Mouse (Mus musculus) hematopoietic stem cell, adult 5-6 weeks (primary cell): ENCODE measurements at regions not wholly inside any gene's neighbourhood (a gene's known extent, or its start where the extent isn't known, plus 50 kb on each side); places are given as distances from the start of the nearest gene placed in this dataset.

ENCODE experiments used
- ATAC-seq, 2 experiments: fragments of 125-278 bp in 1 of 2; replicated peaks in 1 of 2; 2 replicates each; pipeline ENCODE4 v1.8.0; 2016 to 2017; ENCODE audit warnings: inconsistent platforms in 2 of 2, mild to moderate bottlenecking in 2 of 2, moderate number of reproducible peaks in 2 of 2, low read depth in 1 of 2, moderate TSS enrichment in 1 of 2; ENCODE audit not compliant: low FRiP score in 2 of 2, poor library complexity in 2 of 2, severe bottlenecking in 2 of 2, insufficient read depth in 1 of 2, low TSS enrichment in 1 of 2

- no peak for ATAC-seq
Measured at GRCm38 (mm10) chr10:51946881-51947280, 75.4 kb upstream of the Vgll2 start.

GRCm38 (mm10) chr10:51950016-51950415, 72.3 kb upstream of the Vgll2 start:
- no peak for ATAC-seq

- ATAC-seq, result no peak
Measured at GRCm38 (mm10) chr10:51952021-51952420, 70.3 kb upstream of the Vgll2 start.

DNA sequence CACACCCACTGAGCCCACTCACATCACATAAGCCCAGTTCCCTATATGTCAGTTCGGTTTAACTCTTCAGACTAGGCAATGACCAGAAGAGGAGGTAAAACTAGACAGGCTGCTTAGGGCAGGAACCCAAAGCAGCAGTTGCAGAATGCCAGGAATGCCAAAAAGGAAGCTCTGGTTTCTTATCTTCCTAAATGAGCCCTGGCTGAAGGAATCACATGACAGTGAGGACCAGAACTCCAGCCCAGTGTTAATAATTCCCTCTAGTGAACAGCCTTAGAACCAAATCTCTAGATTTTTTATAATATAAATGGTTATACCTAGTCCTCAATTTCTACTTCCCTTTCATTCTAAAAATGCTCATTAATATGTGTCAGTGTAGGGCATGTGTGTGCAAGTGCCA, 65.8 kb upstream of the Vgll2 start:
- no peak for ATAC-seq

DNA sequence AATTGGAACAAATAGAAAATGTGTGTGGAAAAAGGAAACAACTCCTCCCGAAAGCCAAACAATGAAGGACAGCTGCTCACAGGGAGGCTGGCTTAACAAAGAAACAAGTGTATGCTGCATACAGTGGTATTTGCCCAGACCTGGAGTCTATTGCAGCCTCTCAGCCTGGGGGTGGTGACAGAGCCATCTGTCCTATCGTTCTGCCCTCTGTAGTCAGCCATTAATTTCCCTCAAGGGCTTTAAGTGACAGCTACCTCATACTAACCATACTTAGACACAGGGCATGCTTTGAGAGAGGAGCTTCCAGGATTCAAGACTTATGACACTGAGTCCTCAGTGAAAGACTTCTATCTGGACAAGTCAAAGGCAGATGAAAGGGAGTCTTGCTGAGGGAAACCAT, 60.8 kb upstream of the Vgll2 start:
- ATAC-seq, result no peak

DNA sequence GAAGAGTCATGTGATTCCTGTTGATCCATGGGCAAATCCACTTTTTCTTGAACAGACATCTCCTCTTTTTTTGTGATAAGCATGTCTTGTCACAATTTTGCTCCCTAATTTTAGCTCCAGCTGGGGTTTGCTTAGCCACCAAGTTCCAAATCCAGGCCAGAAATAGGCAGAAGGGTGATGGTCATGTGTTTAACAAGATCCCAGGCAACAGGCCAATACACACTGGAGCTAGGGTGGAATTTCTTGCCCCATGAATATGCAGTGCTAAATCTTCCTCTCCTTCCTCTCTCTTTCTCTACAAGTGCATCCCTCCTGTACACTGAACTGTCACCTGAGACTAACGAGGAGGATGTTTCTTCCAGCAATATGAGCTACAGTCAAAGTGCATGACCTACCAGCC, 58.6 kb upstream of the Vgll2 start:
- no peak for ATAC-seq

DNA sequence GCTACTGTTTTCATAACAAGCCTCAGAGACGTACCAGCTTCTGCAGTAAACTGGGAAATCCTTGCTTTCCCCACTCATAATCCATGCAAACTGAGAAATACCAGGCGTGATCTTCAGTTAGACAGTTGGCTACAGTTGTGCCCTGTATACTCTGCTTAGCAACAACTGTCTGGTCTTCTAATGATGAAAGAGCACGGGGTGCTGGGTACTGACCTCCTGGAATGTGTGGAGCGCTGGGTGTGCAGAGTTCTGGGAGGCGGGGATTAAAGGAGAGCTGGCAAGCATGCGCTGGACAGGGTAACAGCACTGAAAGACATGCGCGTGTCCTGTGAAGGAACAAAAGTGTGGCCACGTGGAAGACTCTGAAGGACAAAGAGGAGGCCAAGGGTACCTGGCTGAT, 52.2 kb upstream of the Vgll2 start:
- no peak for ATAC-seq
